Mouse (Mus musculus) left cerebral cortex, adult 9 months (tissue): ENCODE data around the gene Farp1.

Experiments
- DNase-seq, 2 experiments: peaks; one replicate each; pipeline ENCODE4 v3.0.0; 2022; ENCODE audit warnings: low spot score in 2 of 2

Gene Farp1

DNA sequence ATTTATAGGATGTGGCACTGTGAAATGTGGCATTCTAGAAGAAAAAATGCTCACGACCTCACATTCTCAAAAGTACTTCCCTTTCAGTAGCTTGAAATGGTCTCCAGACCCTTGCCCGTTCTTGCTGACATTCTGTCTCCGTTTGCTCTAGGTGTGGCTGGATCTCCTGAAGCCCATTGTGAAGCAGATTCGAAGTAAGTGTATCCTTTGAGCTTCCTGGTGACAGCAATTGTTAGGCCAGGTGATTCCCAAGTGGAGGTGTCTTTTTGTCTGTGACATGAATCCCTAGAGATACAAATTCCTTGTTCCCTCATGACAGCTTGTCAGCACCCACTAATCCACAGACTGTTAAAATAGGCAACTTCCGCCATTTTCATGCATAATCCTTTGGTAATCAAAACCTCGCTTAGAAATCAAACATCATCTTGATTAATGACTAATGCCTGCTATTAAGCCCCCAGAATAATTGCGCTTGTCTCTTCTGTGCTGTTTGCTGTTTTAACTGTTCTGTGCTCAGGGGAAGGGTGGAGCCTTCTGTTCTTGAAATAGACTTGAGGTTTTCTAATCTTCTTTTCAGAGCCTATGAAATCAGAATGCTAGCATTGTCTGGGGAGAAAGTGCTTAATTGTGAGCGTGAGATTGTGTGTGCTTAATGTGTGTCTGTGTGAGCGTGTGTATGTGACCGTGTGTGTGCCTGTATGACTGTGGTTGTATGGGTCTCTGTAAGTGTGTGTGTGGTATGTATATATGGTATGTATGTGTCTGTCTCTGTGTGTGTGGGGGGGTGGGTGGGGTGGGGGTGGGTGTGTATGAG lies 184.4 kb downstream of the Farp1 start:
- DNase-seq, result peak in 1 of 2 experiments; percentile 26

GRCm38 (mm10) chr14:121220040-121220322 lies 185.0 kb downstream of the Farp1 start:
- no peak for DNase-seq

DNA sequence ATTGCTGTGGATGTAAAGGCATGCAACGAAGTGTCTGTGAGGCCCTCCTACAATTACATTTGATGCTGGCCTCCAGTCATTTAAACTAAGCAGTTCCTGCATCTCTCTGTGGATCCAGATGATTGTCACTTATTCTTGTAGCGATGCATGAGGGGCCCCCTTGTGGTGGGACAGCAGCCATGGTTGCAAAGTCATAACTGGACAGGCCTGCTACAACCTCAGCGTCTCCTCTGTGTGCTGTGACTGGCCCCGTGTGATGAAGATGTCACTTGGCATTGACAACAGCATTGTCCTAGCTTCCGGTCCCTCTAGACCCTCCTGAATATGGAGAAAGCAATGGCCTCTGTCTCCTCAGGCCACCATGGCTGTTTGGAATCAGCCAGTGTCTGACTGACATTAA lies 185.7 kb downstream of the Farp1 start:
- DNase-seq, result no peak

DNA sequence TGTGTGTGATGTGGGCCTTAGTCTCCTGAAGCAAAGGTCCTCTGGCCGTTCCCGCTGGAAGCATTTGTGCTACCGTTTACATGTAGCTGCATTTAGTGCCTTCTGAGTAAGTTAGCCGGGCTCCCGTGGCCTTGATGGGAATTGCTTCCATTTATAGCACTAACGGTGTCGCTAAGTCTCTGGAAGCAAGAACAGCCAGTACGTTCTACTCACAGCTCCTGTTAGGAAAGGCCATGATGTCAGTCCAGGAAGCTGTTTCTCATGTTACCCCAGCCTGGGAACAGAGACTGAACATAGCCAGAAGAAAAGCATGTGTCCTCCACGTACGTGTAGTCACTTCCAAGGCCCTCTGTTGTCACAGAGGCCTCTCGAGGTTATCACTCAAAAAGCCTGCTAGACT lies 190.8 kb downstream of the Farp1 start:
- no peak for DNase-seq

GRCm38 (mm10) chr14:121229036-121229773 lies 194.2 kb downstream of the Farp1 start:
- no peak for DNase-seq

DNA sequence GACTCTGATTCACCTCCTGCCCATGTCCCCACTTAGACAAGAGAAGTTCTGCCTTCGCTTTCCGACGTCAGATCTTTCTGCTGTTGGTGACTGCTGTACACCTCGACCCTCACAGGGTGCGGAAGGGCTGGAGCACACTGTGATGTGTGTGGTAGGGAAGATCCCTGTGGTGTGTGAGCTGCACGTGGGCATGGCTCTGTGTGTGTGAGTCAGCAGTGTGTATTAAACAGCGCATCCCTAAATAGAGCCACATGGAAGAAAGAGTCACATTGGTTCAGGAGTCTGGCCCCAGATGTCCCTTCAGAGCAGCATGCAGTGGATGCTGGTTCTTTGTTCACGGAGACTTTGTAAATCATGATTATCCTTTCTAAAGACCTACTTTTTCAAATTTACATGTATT lies 196.2 kb downstream of the Farp1 start:
- DNase-seq, result no peak

GRCm38 (mm10) chr14:121234741-121235307 lies 199.8 kb downstream of the Farp1 start:
- no peak for DNase-seq

GRCm38 (mm10) chr14:121236736-121237135 lies 201.7 kb downstream of the Farp1 start:
- DNase-seq, result no peak

DNA sequence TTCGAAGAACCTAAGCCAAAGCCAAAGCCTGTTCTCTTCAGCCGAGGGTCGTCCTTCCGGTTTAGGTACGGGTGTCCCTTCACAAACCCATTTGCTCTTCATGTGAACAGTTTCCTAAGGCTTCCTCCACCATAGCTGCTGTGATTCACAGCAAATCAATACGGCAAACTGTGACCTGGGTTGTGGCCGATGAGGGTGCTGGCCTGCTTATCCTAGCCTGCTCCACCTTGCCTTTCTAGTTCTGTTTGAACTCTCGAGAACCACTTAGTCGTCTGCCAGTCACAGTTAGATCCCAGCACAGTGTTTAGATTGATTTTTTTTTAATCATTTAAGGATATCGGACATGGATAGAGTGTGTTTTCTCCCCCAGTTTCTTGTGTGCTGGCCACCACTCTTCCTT lies 203.7 kb downstream of the Farp1 start:
- no peak for DNase-seq

DNA sequence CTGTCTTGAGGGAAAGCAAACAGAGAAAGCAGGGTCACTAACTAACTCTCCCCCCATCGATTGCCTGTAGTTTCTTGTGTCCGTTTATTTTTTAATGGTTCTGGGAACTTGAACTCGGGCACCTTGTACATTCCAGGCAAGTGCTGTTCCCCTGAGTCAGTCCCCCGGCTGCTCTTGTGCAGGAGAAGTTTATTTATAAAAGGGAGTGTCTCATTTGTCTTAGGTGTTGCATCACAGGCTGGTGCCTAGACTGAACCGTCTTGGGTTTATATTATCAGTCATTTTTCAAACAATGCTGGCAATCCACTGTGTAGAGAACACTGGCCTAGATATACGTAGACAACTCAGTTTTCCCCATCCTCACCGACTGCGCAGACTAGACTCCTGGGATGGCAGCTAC lies 204.4 kb downstream of the Farp1 start:
- DNase-seq, result no peak

- no peak for DNase-seq
These were observed 209.1 kb downstream of the Farp1 start for GRCm38 (mm10) chr14:121244104-121244503.

- DNase-seq, result peak in 1 of 2 experiments; percentile 25
These were observed 211.2 kb downstream of the Farp1 start for GRCm38 (mm10) chr14:121246048-121246731.

DNA sequence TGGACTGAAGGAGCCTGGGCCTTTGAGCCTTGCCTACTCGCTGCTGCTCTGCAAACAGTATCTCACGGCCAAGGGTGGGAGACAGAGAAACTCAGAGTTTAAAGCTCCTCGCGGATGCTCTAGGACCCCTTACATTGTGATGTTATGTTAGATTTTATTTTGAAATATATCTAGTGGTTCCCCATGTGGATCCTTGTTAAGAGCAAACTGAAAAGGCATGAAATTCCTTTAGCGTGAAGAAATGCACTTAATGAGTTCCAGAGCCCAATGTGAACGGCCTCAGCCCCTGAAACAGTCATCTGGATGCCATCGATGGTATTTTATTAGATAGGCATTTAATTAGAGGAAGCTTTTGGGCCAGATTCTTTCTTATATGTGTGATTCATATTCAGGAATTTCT lies 212.3 kb downstream of the Farp1 start:
- no peak for DNase-seq

GRCm38 (mm10) chr14:121248346-121248745 lies 213.3 kb downstream of the Farp1 start:
- DNase-seq, result no peak

- DNase-seq, result no peak
These were observed 216.1 kb downstream of the Farp1 start for GRCm38 (mm10) chr14:121251099-121251498.

- DNase-seq, result no peak
These were observed 216.7 kb downstream of the Farp1 start for GRCm38 (mm10) chr14:121251708-121252107.

GRCm38 (mm10) chr14:121252542-121252941 lies 217.5 kb downstream of the Farp1 start:
- DNase-seq, result no peak

GRCm38 (mm10) chr14:121254869-121255268 lies 219.9 kb downstream of the Farp1 start:
- no peak for DNase-seq

DNA sequence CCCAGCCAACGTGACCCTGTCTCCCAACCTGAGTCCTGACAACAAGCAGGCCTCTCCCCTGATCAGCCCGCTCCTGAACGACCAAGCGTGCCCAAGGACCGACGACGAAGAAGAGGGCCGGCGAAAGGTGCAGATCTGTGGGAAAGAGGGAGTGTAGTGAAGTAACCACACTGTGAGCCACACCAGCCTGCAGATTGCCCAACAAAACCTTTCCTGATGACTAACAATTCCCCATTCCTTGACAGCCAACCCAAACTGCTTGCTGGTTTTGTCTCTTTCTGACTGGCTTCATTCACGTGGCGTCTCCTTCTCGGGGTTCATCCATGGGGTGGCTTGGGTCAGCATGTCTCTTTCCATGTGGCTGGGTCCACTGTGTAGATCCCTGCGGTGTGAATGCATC lies 220.5 kb downstream of the Farp1 start:
- DNase-seq, result no peak

- DNase-seq, result no peak
These were observed 221.9 kb downstream of the Farp1 start for GRCm38 (mm10) chr14:121256896-121257295.

DNA sequence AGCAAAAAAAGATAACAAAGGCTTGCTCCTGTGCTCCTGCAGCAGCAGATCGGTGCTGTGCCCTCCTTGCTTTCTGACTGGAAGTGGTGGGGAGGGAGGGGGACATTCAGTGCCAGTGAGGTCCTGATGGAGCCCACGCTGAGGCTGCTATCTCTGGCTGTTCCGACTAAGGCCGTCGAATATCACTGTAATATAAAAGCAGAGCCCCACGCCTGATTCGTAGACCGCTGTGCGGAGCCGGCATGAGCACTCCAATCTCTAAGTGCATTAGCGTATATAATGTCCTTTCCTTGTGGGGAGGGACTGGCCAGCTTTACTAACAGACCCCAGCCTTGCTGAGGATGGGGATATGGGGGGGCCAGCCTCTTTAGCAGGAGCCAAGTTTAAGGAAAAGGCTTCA lies 224.3 kb downstream of the Farp1 start:
- DNase-seq, result no peak

GRCm38 (mm10) chr14:121259789-121260188 lies 224.8 kb downstream of the Farp1 start:
- DNase-seq, result peak in 1 of 2 experiments; percentile 66
